Mouse (Mus musculus): ENCODE measurements at regions not wholly inside any gene's neighbourhood (a gene's known extent, or its start where the extent isn't known, plus 50 kb on each side); places are given as distances from the start of the nearest gene placed in this dataset.

- in situ Hi-C loops (cut with MboI, MseI): no loop called here
These were observed 175.6 kb downstream of the Fam43a start for GRCm38 (mm10) chr16:30774951-30775661.

DNA sequence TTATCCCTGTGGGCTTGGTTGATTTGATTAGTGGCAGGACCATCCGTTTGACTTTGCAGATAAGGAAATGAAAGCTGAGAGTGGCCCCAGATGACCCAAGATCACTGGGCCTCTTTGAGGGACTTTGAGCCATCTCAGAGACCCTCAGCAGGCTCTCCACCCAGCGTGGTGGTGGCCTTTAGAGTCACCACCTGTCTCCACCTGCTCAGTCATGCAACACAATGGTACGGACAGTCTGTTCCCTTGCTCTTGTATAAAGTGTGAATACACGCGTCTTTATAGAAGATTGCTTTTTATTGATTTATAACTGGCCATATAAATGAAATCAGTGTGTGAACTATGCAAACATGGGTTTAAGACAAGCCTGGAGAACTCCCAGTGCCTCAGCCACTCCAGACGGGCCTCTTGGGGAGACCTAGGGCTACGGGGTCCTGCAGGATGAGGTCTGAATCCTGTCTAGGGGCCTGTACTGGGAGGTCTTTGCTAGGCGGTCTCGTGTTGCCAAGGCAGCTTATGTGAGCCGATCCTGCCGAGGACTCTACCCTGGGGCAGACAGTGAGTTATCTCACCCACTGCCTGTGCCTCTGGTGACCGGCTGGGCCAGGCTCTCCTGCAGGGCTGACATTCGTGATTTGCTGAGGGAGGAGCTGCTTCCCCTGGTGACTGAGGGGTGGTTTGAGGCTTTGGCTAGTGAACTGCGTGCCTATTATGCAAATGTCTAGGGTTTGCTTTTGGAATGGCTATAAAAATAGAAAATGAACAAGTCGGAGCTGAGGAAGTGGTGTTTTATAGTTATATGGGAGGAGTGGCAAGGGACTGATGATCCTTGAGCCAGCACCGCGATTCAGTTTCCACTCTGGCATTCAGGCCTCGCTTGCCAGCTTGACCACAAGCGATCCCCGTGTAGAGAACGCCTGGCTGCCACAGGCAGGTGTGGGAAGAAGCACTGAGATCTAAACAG is 176.5 kb downstream of the Fam43a start:
- in situ Hi-C loops (cut with MboI, MseI): no loop called here

DNA sequence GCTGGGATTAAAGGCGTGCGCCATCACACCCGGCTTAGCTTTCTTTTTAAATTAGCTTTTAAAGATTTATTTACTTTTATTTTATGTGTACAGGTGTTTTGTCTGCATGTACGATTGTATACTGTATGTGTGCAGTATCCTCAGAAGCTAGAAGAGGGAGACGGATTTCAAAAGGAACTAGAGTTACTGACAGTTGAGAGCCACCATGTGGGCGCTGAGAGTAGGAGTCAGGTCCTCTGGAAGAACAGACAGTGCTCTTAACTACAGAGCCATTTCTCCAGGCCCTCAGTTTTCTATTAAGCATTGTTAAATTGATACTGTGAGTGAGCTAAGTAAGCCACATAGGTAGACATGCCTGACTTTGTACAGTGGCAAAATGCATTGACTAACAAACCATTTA is 177.9 kb downstream of the Fam43a start:
- in situ Hi-C loops (cut with MboI, MseI): no loop called here

DNA sequence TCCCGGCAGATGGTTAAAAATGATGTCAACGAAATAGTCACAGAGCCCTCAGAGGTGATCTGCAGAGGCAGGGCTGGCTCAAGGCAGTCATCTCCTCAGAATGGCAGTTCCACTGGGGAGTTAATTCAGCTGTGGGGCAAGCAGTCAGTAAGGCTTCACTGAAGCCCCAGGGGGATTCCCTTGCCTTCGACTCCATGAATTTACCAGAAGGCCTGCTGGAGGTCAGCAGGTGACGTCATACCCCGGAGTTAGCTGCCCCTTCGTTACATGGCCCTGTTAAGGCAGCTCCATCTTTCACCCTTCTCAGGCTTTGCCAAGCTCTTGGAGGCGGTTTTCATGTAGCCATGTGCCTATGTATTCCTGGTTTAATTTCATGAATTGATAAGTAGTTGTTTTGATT is 178.6 kb downstream of the Fam43a start:
- in situ Hi-C loops (cut with MboI, MseI): no loop called here

- in situ Hi-C loops (cut with MboI, MseI): no loop called here
These were observed 179.4 kb downstream of the Fam43a start for GRCm38 (mm10) chr16:30778945-30779344.

DNA sequence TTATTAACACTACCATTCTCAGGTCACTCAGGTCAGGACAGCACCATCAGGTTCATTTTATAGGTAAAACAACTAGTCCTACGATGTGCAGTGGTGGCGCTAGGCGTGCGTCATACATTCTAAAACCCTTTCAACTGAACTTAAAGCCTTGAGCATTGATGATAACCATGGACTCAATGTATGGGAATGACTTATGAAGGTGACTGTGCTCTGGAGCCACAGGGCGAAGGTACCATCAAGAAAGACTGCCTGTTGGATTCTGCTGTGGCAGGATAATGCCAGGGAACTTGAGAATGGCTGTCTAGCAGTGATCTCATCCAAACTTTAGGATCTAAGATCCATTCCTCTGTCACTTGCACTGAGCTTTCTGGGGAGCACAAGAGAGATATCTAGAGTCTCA is 184.7 kb downstream of the Fam43a start:
- in situ Hi-C loops (cut with MboI, MseI): no loop called here

DNA sequence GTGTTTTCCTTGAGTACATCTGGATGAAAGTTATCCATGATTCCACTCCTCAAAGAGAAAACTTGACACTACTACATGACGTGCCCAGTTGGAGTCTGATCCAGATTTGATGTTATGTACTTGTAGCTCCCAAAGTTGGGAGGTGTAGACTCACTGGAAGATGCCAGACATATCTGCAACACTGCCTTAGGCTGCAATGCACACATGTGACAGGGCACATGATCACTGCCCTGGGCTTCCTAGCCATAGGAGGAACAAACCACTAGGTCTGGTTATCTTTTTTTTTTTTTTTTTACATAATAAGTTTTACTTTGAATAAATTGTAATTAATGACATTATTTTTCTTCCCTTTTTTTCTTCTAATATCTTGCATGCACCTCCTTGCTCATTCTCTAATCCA is 185.4 kb downstream of the Fam43a start:
- in situ Hi-C loops (cut with MboI, MseI): loop anchor here (5.0 kb wide), 1 partner anchor 52 kb away; no protein-coding TSS in a partner anchor

GRCm38 (mm10) chr16:30786060-30786459 is 186.5 kb downstream of the Fam43a start:
- in situ Hi-C loops (cut with MboI, MseI): loop anchor here (5.0 kb wide), 1 partner anchor 51 kb away; no protein-coding TSS in a partner anchor

DNA sequence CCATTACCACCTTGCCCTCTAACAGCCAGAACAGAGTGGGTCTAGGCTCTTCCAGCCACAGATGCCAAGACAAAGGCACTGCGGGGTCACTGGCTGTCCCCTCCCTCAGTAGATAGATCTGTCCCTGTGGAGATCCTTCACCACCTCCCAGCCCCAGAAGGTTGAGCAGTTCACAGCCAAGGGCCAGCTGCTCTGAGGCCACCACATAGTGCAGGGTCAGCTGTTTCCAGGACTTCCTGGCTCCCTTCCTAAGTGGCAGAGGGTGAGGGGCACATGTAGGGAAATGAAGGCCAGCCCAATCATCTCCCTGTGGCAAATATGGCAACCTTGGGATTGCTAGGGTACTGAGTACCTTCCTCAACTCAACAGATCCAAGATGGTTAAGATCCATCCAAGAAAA is 187.8 kb downstream of the Fam43a start:
- in situ Hi-C loops (cut with MboI, MseI): loop anchor here (5.0 kb wide), 1 partner anchor 50 kb away; no protein-coding TSS in a partner anchor

GRCm38 (mm10) chr16:30788321-30788781 is 188.8 kb downstream of the Fam43a start:
- in situ Hi-C loops (cut with MboI, MseI): loop anchor here (5.0 kb wide), 1 partner anchor 49 kb away; no protein-coding TSS in a partner anchor

DNA sequence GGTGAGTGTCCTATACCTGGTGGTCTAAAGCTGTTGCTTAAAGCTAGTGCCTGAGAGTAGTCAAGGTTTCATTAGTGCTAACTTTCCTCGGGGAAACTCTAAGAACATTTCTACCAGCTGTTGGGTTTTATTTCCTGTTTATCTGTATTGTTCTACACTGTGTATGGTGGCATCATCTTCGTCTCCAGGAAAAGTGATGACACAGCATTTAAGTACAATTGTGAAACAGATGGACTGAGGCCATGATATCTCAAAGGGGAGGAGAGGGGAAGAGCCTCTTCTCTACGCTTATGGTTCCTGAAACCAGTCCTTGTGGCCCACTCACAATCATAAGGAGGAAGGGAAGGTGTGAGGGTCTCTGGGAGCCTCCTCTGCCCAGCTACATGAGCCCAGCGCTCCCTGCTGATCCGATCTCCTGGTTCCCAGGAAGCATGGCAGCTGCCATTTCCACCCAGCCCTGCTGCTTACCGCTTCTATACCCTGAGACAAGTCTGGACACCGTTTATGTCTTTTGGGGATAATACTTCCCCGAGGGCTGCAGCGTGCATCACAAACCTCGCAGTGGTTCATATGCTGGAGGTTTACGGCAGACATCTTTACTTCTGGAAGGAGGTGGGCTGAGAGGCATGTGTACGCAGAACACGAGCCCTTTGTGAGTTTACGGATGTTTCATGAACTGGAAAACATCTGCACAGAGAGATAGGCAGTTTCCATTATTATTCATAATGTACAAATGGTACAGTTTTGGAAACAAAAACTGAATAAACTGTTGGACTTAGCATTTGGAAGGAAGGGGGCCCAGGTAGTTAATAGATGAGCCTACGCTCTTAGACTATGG is 189.6 kb downstream of the Fam43a start:
- in situ Hi-C loops (cut with MboI, MseI): loop anchor here (5.0 kb wide), 1 partner anchor 48 kb away; no protein-coding TSS in a partner anchor

- in situ Hi-C loops (cut with MboI, MseI): no loop called here
These were observed 190.5 kb downstream of the Fam43a start for GRCm38 (mm10) chr16:30790036-30790435.

GRCm38 (mm10) chr16:30790551-30791001 is 191.1 kb downstream of the Fam43a start:
- in situ Hi-C loops (cut with MboI, MseI): no loop called here

DNA sequence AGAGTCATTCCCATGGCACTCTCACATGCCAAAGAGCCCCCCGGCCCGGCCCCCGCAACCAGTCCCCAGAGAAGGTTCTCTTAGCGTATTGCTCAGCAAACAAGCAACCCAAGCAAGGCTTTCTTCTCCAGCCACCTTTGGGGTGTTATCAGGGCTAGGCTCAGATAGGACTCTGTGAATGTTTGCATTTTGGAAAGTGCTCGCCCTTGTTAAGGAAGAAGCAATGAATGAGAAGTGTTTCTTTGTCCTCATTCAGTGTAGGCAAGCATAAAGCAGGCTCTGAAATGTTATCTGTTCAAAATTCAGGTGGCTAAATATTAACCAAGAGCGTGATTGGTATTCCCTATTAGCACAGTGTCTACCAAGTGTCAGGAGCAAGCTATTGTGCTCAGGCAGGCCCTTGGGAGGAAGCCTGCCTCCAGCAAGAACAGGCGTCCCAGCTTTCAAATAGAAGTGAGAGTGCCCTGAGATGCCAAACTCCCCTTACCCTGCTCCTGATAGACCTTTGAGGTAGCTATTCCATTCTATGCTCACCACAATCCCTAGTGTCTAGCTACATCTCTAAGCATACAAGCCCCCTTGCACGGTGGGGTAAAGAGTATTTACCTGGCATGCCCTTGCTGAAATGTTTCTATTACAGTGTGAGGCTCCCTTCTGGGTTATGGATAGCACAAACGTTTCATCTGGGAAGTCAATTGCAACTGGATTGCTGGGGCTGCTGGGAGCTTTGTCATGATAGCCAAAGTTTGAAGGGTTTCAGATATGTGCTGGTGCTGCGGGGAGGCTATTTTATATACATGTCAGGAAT is 191.7 kb downstream of the Fam43a start:
- in situ Hi-C loops (cut with MboI, MseI): no loop called here

DNA sequence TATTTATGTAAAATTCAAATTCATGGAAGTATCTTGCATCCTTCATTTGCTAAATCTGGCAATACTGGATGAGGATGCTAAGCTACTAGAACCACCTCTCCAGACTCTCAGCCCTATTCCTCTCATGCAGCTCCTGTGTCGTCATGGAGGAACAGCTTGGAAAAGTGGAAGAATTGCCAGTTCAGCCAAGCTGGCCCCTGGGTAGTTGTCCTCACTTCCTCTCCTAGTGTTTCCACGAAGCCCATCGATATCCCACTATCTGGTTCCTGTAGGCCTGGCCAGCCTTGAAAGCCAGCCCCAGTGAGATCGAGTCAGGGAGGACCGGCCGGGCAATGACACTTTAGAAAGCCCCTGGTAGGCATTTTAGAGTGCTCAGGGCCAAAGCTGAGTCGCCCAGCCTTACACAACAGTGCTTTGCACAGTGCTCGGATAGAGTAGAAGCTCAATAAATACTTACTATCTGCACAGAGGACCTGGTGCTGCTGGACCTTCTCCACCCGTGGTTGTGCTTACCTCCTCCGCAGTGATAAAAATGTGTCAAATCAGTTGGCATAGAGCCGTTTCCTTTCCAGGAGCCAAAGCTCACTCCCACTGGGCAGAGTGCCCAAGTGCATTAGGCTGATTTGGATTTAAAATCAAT is 193.3 kb downstream of the Fam43a start:
- in situ Hi-C loops (cut with MboI, MseI): no loop called here

DNA sequence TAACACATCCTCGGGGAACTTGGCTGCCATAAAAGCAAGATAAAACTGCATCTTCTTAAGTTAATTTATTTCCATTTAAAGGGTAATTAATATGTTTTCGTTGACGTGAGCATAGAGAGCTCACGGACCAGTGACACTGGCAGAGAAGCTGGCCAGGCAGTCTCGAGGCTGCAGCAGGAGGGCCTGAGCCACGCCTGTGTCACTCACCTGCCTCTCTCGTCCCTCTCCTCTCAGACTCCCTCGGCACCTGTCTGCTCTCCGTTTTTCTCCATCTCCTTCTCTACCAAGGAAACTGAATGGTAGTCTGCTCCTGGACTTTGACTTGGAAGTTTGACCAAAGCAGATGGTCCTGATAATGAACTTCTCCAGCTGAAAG is 193.8 kb downstream of the Fam43a start:
- in situ Hi-C loops (cut with MboI, MseI): no loop called here

GRCm38 (mm10) chr16:30793856-30794255 is 194.3 kb downstream of the Fam43a start:
- in situ Hi-C loops (cut with MboI, MseI): no loop called here

GRCm38 (mm10) chr16:30795501-30795904 is 196.0 kb downstream of the Fam43a start:
- in situ Hi-C loops (cut with MboI, MseI): no loop called here

DNA sequence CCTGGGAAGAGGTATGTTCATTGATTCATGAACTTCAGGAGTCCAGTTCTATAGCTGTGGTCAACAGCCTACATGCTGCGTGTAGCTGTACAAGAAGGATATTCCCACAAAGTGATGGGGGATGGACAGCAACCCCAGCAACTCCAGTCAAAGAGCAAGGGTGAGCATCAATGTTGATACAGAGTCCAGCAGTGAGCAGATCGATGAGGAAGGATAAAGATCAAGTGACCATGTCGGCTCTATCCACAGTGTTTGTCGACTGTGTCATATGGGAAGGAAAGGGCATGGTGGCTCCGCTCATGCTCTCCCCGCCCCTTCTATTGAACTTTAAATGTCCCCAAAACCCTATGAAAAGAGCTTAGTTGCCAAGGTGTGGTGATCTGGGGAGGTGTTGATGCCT is 196.6 kb downstream of the Fam43a start:
- in situ Hi-C loops (cut with MboI, MseI): no loop called here

DNA sequence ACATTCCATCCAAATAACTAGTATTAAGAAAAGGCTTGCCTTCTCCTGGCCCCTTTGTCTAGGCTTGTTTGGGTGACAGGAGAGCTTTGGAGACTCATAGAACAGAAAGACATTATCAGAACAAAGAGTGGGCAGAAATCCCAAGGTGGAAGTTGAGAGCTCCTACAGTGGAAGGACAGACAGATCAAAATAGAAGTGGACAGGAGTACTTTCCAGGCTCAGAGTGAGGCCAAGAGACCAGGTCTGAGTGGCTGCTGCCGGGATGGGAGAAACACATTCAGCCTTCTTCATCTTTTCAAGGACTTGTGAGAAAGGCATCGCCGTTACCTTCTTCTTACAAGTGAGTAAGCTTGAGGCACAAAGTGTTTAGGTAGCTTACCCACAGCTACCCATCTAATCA is 197.5 kb downstream of the Fam43a start:
- in situ Hi-C loops (cut with MboI, MseI): no loop called here
